Mouse (Mus musculus): ENCODE results near the gene Naxd.

GRCm38 (mm10) chr8:11498786-11499485 is 1.6 kb downstream of the Naxd start:
- TF ChIP-seq GATA1 (IDR thresholded peaks at IDR 0.05; ENCODE audit: borderline replicate concordance, low read length) (no peak), FLI1 (IDR thresholded peaks at IDR 0.05; ENCODE audit: low read length) (no peak)

Data from megakaryocyte, embryonic 14.5 days (primary cell).